Mouse (Mus musculus) liver, embryonic 11.5 days (tissue): Measurements from ENCODE around the gene Eif4a1. TPM values are rescaled to one million over a fixed set of nuclear protein-coding genes. Genes with fewer than 3 reads are reported as not detected.

Experiments used
- ATAC-seq: fragments of 200-750 bp; cut with Nextera tagmentation; replicated peaks from 2 replicates; pipeline ENCODE4 v1.8.0; 2017; ENCODE audit warnings: moderate number of reproducible peaks, mild to moderate bottlenecking, moderate TSS enrichment, moderate library complexity; ENCODE audit not compliant: low FRiP score
- DNase-seq: peaks from one replicate; pipeline ENCODE4 v3.0.0-alpha.2; 2017; ENCODE audit warnings: low spot score
- H3K27ac ChIP-seq: fragments of 300-500 bp; sonication (generic); 2 replicates; pipeline ENCODE4 v1.5.1; 2014; ENCODE audit warnings: mild to moderate bottlenecking, low read depth, low read length, control low read depth
- H3K27me3 ChIP-seq: fragments of 300-500 bp; sonication (generic); replicated peaks from 2 replicates; pipeline ENCODE4 v1.6.1; 2014; ENCODE audit warnings: low read length, mixed read lengths; ENCODE audit not compliant: control insufficient read depth, insufficient read depth
- H3K36me3 ChIP-seq: fragments of 300-500 bp; sonication (generic); 2 replicates; pipeline ENCODE4 v1.6.1; 2014; ENCODE audit warnings: mild to moderate bottlenecking, low read length, moderate library complexity, mixed read lengths; ENCODE audit not compliant: control insufficient read depth, insufficient read depth
- H3K4me1 ChIP-seq: fragments of 300-500 bp; sonication (generic); replicated peaks from 2 replicates; pipeline ENCODE4 v1.6.1; 2014; ENCODE audit warnings: low read length, mixed read lengths; ENCODE audit not compliant: control insufficient read depth, insufficient read depth
- H3K4me2 ChIP-seq: fragments of 300-500 bp; sonication (generic); 2 replicates; pipeline ENCODE4 v1.6.1; 2014; ENCODE audit warnings: mild to moderate bottlenecking, control low read depth, moderate library complexity
- H3K4me3 ChIP-seq: fragments of 300-500 bp; sonication (generic); 2 replicates; pipeline ENCODE4 v1.5.1; 2014; ENCODE audit warnings: low read depth, low read length, control low read depth
- H3K9ac ChIP-seq: fragments of 300-500 bp; sonication (generic); 2 replicates; pipeline ENCODE4 v1.6.1; 2014; ENCODE audit warnings: low read depth, low read length, control low read depth
- H3K9me3 ChIP-seq: fragments of 300-500 bp; sonication (generic); 2 replicates; pipeline ENCODE4 v1.6.1; 2016; ENCODE audit warnings: low read length, inconsistent platforms, mixed read lengths; ENCODE audit not compliant: control insufficient read depth
- WGBS: fragments of 180-500 bp; shearing (Covaris S2); extraction: QIAGEN DNeasy Blood & Tissue Kit; methylation state at CpG from one replicate; pipeline ENCODE4 v1.1.7; 2014; 5-methylcytosine and 5-hydroxymethylcytosine counted together
- polyA plus RNA-seq: library from polyadenylated mRNA; unstranded; fragments of >200 nt; fragmentation: Nextera tagmentation; extraction: Ambion mirVana; gene quantifications from 2 replicates; pipeline ENCODE4 v1.2.1, GENCODE M21; 2014

Eif4a1 gene
- polyA plus RNA-seq, 1 experiment from 2014 or later: 755 TPM

DNA sequence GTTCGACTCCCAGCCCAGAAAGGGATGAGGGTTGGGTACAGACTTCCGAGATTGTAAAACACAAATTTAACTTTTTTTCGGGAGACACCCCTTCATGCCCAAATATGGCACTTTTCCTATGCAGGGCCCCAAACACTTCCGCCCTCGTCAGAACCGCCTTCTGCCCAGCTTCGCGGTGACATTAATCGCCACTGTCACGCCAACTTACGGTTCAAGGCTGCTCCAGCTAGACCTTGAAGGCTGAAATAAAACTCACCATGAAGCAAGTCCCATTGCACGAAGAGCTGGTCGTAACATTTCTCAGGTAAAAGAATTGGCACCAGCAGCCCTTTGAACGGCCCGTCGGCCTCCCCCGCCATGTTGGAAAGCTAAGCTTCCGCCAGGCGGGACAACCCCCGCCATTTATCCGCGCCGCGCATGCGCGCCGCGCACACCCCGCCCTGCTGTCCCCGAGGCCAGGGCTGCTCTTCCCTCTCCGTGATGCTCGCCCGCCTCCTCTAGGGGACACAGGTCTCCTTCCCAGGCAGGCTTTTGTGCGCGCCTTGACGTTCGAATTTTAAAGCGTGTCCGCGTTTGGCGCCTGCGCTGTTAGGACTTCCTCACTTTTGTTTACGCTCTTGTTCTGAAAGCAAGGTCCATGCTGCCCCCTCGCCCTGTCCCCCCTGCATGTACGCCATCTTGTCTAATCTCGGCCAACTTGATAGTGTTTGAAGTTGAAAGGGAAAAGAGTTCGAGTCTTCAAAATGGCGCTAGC, 9.8 kb downstream of the Eif4a1 start, which contains the start of gene Mpdu1:
TSS of gene Mpdu1 (minus strand) at position 430 of the 754 bp plus-strand sequence.
- peak within 1 kb of the TSS; percentile 81 for H3K9ac ChIP-seq
- H3K4me2 ChIP-seq: peak within 1 kb of the TSS; percentile 75
- peak within 1 kb of the TSS; percentile 94 for H3K27ac ChIP-seq
- peaks cover 29% of the 10 kb centered on the region for H3K36me3 ChIP-seq
- ATAC-seq: peak; percentile 90
- H3K9me3 ChIP-seq: no peaks in the 10 kb centered on the region
- H3K4me3 ChIP-seq: peak within 1 kb of the TSS; percentile 60
- peak; percentile 95 for DNase-seq
- H3K4me1 ChIP-seq: peaks cover 23% of the 10 kb centered on the region
- WGBS: under 1% methylated on average over 48 of the region's 48 CpGs
- H3K27me3 ChIP-seq: no peaks in the 10 kb centered on the region

- Histone ChIP-seq H3K36me3 (peaks cover 31% of the 10 kb centered on the region), H3K27me3 (no peaks in the 10 kb centered on the region)
Observed at GRCm38 (mm10) chr11:69661221-69661881, 10.9 kb downstream of the Eif4a1 start.

GRCm38 (mm10) chr11:69657462-69657881, 14.8 kb downstream of the Eif4a1 start:
- WGBS: 83% methylated on average over 15 of the region's 15 CpGs
- Histone ChIP-seq H3K4me3 (no peak overlapping the region), H3K27me3 (no peaks in the 10 kb centered on the region), H3K9me3 (no peaks in the 10 kb centered on the region), H3K9ac (no peak overlapping the region), H3K27ac (no peak overlapping the region), H3K36me3 (peaks cover 29% of the 10 kb centered on the region), H3K4me2 (no peak overlapping the region), H3K4me1 (peaks cover 35% of the 10 kb centered on the region)
- DNase-seq (no peak), ATAC-seq (no peak)

More at GRCm38 (mm10) chr11:69661221-69661881, 10.9 kb downstream of the Eif4a1 start:
- ATAC-seq: no peak
- Histone ChIP-seq H3K4me2 (peak overlapping the region; percentile 75), H3K4me3 (peak overlapping the region; percentile 60), H3K9me3 (no peaks in the 10 kb centered on the region), H3K4me1 (peaks cover 31% of the 10 kb centered on the region), H3K27ac (peak overlapping the region; percentile 94), H3K9ac (peak overlapping the region; percentile 81)
- no peak for DNase-seq
- WGBS: 59% methylated on average over 3 of the region's 3 CpGs

DNA sequence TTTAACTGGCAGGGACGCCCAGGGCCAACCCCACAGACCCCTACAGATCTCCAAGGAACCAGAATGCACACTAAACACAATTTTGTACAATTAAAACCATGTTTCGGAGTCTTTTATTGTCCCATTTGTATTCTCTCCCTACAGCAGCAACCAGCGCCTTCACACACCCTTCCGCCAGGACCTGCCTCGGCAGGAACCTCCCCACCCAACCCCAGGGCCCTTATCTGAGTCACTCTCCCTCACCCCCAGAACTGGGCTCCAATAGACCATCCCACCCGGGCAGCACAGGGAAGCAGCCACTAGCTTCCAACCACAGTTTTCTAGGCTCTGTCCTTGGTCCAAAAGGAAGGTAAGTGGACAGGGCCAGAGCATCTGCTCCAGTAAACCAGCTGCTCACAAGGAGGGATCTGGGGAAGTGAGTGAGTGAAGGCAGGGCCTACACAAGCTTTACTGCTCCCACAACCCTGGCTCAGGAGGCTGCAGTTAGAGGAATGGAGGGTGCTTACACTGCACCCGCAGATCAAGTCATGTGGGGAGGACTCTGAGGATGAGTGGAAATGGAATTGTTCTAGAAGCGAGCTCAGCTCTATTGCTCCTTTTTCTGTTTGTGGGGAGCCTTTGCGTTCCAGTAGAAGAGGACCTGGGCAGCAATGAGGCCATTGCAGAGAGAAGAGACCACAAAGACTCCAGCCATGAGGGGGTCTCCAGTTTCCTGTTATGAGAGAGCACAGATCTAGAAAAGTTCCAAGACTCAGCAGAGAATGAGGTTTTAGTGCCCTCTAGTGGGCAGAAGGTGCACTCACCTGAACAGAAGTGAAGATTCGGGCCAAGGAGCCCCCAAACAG, 15.4 kb downstream of the Eif4a1 start:
- ATAC-seq: 0 out of 2 replicates have a peak, but pooled peaks have one; percentile 44

DNA sequence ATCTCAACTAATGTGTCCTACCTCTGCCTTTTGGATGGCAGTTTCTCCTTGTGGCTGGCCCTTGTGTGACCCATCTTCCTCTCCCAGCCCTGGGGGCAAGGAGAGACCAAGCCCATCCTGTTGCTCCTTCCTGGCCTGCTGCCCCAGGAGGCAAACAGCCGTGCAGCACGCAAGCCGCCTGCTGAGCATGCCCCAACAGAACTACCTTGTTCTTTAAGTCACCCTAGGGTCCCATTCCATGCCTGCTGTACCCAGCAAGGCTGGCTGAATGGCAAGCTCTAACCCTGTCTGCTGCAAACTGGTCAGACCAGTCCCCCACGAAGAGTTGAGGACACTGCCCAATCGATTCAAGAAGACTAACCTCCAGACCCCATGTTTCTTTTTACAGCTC, 16.2 kb downstream of the Eif4a1 start:
- H3K27ac ChIP-seq: no peak overlapping the region; the same call in 1 of the 2 replicates
- H3K4me3 ChIP-seq: 0 out of 2 replicates have a peak overlapping the region, but pooled peaks have one; percentile 3
- H3K27me3 ChIP-seq: no peaks in the 10 kb centered on the region
- H3K9me3 ChIP-seq: no peaks in the 10 kb centered on the region
- peaks cover 40% of the 10 kb centered on the region for H3K36me3 ChIP-seq
- WGBS: 78% methylated on average over 5 of the region's 5 CpGs
- H3K4me1 ChIP-seq: peaks cover 29% of the 10 kb centered on the region
- H3K4me2 ChIP-seq: no peak overlapping the region; the same call in 1 of the 2 replicates
- DNase-seq (no peak), ATAC-seq (no peak)
- H3K9ac ChIP-seq: no peak overlapping the region

More for the DNA sequence above, 15.4 kb downstream of the Eif4a1 start:
- Histone ChIP-seq H3K4me3 (no peak overlapping the region), H3K9ac (0 out of 2 replicates have a peak overlapping the region, but pooled peaks have one; percentile 3), H3K4me1 (peaks cover 35% of the 10 kb centered on the region), H3K9me3 (no peaks in the 10 kb centered on the region), H3K27me3 (no peaks in the 10 kb centered on the region), H3K4me2 (peak overlapping the region; percentile 17; the same call in 1 of the 2 replicates), H3K27ac (0 out of 2 replicates have a peak overlapping the region, but pooled peaks have one; percentile 23), H3K36me3 (peaks cover 35% of the 10 kb centered on the region)
- 66% methylated on average over 10 of the region's 10 CpGs for WGBS
- no peak for DNase-seq

DNA sequence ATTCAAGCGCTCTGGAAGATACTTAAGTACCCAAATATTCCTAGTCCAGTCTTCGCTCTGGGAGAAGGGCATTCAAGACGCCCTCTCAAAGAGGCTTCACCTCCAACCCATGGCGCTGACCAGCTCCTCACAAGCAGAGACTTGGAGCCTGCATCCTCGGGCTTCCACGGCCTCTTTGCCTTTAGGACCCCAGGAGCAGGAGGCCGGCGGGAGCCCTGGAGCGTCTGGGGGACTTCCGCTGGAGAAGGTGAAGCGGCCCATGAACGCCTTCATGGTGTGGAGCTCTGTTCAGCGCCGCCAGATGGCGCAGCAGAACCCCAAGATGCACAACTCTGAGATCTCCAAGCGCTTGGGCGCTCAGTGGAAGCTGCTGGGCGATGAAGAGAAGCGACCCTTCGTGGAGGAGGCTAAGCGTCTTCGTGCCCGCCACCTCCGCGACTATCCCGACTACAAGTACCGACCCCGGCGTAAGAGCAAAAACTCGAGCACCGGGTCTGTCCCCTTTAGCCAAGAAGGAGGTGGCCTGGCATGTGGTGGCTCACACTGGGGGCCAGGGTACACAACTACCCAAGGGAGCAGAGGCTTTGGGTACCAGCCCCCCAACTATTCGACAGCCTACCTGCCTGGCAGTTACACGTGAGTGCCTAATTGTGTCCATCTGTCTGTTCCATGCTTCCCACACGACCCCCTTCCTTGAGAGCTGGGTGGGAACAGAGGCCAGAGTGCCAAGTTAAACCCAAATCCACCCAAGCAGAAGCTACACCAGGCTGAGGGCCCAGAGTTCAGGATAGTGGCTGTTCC, 16.8 kb downstream of the Eif4a1 start, which contains the start of gene Sox15:
TSS of gene Sox15 (plus strand) at position 51 of the 801 bp plus-strand sequence.
- H3K4me1 ChIP-seq: peaks cover 26% of the 10 kb centered on the region
- peak within 1 kb of the TSS; percentile 28; the same call in 1 of the 2 replicates for H3K4me2 ChIP-seq
- 0 out of 2 replicates have a peak within 1 kb of the TSS, but pooled peaks have one; percentile 3 for H3K4me3 ChIP-seq
- ATAC-seq: peak; percentile 67
- H3K9me3 ChIP-seq: no peaks in the 10 kb centered on the region
- no peak for DNase-seq
- WGBS: 37% methylated on average over 34 of the region's 34 CpGs
- H3K27ac ChIP-seq: peak within 1 kb of the TSS; percentile 51
- H3K36me3 ChIP-seq: peaks cover 46% of the 10 kb centered on the region
- no peak within 1 kb of the TSS for H3K9ac ChIP-seq
- no peaks in the 10 kb centered on the region for H3K27me3 ChIP-seq

DNA sequence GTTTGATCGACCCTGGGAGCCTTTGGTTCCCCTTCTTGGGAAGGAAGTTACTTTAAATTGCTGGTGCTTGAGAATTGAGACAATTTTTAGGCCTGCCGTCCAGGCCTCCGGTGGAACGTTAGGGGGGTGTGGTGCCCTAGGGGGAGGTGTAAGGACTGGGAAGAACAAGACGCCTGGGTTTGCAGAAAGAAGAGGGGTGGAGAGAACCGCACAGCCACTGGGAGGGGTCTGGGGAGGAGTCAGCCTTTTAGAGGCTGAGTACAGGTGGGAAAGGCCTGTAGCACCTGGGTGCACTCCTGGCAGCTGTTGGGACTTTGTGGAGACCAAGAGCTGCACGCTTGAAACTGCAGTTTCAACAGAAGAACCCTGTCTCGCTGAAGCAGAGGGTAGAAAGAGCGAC, 17.5 kb downstream of the Eif4a1 start:
- Histone ChIP-seq H3K4me1 (peaks cover 26% of the 10 kb centered on the region), H3K9me3 (no peaks in the 10 kb centered on the region), H3K27me3 (no peaks in the 10 kb centered on the region), H3K36me3 (peaks cover 53% of the 10 kb centered on the region), H3K27ac (peak overlapping the region; percentile 51), H3K9ac (no peak overlapping the region), H3K4me2 (no peak overlapping the region), H3K4me3 (no peak overlapping the region)
- ATAC-seq (no peak), DNase-seq (no peak)
- WGBS: 42% methylated on average over 9 of the region's 9 CpGs
